Mouse (Mus musculus): ENCODE data around the gene Tmem120b.

Tmem120b gene

DNA sequence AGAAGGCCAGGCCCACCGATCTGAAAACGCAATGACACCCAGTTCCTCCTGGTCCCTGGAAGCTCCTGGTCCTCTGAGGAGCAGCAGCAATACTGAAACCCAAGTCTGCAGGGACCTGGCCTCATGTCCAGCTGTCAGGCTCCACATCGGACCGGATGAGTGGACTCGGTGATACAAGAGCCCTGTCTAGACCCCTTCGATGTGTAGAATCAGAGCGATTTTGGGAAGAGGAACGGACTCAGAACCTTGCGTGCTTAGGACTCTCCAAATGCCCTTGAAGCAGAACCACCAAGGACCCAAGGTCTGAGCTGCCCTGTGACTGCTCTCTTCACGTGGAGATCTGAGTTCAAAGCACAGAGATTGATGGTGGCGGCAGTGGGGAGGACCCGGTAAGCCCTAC is at the start of gene Tmem120b:
Gene Tmem120b (plus strand): TSS at position 301 of the 400 bp plus-strand sequence.
- DNase-seq, result no peak

DNA sequence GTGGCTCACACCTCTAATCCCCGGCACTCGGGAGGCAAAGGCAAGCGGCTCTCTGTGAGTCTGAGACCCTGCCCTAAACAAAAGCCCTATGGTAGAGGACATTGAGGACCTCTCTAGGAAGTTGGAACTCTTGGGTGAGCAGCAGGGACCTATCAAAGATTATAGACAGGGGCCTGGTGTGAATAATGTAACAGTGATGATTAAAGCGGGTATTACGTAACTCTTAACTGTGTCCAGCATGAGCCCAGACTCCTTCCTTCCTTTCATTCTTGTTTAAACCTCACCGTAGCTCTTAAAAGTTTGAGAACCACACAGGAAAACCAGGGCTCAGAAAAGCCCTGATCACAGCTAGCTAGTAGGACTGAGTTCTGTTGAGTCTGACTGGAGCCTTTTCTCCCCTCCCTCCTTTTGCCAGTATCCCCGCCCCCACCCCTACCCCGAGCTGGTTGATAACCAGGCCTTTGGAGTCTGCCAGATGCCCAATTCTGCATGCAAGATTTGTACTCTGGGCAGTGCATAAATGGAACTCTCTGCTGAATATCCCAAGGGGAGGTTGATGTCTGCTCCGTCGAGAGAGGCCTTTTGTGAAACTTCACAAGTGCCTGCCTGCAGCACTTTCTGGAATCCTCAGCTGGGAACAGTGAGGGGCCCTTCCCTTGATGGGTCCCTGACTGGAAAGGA is 48.7 kb upstream of the Tmem120b start:
- no peak for DNase-seq

DNA sequence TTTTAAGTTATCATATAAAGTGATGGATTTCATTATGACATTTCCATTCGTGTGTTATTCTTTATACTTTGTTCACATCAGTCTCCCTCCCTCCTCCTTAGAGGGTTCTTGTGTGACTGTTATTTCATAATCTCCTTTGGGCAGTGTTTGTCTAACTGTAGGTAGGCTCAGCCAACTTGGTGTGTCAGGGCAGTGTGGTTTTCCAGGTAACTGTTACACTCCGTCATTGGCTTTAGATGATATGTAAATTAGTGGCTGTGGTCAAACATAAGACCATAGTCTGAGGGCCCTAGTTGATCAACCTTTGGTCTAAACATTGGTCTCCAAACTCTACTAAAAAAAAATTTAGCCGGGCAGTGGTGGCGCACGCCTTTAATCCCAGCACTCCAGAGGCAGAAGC is 47.8 kb upstream of the Tmem120b start:
- DNase-seq, result no peak

GRCm38 (mm10) chr5:123021438-123021837 is 46.8 kb upstream of the Tmem120b start:
- no peak for DNase-seq

GRCm38 (mm10) chr5:123023049-123023448 is 45.2 kb upstream of the Tmem120b start:
- no peak for DNase-seq

- no peak for DNase-seq
Observed at GRCm38 (mm10) chr5:123024312-123024711, 43.9 kb upstream of the Tmem120b start.

GRCm38 (mm10) chr5:123024965-123025573 is 43.1 kb upstream of the Tmem120b start:
- no peak for DNase-seq

DNA sequence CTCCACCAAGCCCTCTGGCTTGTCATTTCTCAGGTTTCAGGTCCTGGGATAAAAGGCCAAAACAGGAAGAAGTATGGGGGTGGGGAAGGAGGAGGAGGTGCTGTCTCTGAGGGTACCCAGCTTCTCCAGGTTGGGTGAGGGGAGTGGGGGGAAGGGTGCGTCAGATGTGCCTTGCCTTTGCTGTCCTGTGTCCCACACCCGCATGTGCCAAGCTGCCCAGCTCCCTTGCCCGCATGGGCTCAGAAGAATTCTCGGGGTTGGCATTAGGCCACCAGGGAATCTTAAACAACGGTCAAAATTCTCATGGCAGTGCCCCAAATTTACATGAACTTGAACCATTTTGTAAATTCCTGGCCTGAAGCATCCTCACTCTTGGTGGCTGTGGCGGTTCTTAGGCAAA is 41.8 kb upstream of the Tmem120b start:
- no peak for DNase-seq

- DNase-seq, result no peak
Observed at GRCm38 (mm10) chr5:123027436-123027835, 40.8 kb upstream of the Tmem120b start.

- DNase-seq, result no peak
Observed at GRCm38 (mm10) chr5:123029729-123030128, 38.5 kb upstream of the Tmem120b start.

DNA sequence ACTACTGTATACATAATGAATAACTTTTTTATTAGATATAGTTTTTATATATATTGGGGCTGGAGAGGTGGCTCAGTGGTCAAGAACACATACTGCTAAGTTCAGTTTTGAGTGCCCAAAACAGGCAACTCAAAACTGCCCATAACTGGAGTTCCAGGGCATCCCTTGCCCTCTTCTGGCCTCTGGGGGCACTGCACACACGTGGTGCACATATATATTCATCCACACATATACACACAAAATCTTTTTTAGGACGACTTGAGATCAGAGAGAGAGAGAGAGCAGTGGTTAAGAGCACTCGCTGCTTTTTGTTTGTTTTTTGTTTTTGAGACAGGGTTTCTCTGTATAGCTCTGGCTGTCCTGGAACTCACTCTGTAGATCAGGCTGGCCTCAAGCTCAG is 36.9 kb upstream of the Tmem120b start:
- DNase-seq, result no peak

- DNase-seq, result no peak
Observed at GRCm38 (mm10) chr5:123033646-123034160, 34.5 kb upstream of the Tmem120b start.

GRCm38 (mm10) chr5:123035089-123035488 is 33.1 kb upstream of the Tmem120b start:
- DNase-seq, result no peak

GRCm38 (mm10) chr5:123035564-123035963 is 32.7 kb upstream of the Tmem120b start:
- DNase-seq, result peak; percentile 37 to 44

- no peak for DNase-seq
Observed at GRCm38 (mm10) chr5:123038115-123038514, 30.1 kb upstream of the Tmem120b start.

GRCm38 (mm10) chr5:123039120-123039752 is 29.0 kb upstream of the Tmem120b start:
- peak in 1 of 2 experiments; percentile 34 for DNase-seq

DNA sequence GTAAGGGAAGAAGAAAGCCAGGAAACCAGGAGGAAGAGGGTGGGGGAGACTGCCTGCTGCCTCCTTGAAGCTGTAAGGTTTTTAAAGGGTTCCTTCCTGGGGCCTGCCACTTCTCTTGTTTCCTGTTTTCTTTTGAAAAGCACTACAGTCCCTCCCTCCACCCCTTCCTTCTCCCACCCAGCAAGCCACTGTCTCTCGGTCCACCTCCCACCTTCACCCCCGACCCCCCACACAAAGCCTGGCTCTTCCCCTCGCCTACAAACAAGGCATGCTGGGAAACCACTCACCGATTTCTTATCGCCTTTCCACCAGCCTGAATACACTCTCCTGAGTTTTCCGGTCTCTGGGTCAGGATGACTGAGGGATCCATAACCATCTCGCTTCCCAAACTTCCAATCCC is 27.4 kb upstream of the Tmem120b start:
- DNase-seq, result no peak

DNA sequence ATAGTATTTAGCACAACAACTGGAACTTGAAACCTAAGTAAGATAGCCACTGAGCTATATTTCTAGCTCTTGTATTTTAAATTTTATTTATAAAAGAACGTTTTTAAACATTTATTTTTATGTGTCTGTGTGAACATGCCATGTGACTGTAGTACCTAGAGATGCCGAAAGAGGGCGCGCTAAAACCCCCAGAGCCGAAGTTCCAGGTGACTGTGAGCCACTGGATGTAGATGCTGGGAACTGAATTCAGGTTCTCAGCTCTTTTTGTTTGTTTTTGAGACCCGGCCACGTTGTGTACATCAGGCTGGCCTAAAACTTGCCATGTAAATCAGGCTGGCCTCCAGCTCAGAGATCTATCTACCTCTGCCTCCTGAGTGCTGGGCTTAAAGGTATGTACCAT is 24.4 kb upstream of the Tmem120b start:
- peak in 1 of 2 experiments; percentile 15 for DNase-seq

DNA sequence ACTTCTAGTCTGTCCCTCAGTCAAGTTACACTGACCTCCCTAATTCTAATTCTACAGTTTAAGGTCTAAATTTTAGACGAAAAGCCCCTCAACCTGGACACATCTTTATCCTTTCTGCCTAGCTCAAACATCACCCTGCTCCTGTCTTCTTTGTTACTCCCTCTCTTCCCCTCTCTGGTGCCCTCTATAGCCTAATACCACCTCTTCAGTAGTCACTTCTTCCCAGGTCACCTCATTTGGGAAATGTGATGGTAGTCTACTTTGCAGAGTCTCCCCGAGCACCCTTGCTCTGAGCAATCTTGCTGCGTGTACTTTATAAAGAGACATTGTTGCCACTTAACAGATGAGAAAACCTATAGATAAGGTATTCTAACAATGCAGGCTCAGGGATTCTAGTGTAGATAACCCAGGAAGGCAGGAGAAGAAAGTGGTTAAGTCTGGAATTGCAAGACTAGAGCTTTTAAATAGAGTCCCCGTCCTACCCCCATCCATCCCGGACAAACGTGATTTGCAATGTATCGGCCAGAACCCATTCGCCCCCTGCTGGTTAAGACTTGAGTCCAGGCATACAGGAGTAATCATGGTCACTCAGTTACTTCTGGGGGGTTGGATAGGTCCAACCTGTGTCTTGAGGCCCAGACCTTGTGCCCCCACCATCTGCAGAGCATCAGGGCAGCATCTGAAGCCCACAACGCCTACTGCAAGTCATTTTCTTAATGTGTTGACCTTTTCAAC is 22.5 kb upstream of the Tmem120b start:
- peak; percentile 44 to 49 for DNase-seq

GRCm38 (mm10) chr5:123046916-123047315 is 21.3 kb upstream of the Tmem120b start, which contains the start of gene Morn3:
TSS of gene Morn3 (minus strand) at chr5:123047016.
- no peak for DNase-seq

- no peak for DNase-seq
Observed at GRCm38 (mm10) chr5:123049271-123049670, 18.9 kb upstream of the Tmem120b start.

GRCm38 (mm10) chr5:123050918-123051317 is 17.3 kb upstream of the Tmem120b start:
- no peak for DNase-seq

GRCm38 (mm10) chr5:123051736-123052135 is 16.5 kb upstream of the Tmem120b start:
- no peak for DNase-seq
